Mouse (Mus musculus): ENCODE results near the gene Fcgr1. TPM values are rescaled to one million over a fixed set of nuclear protein-coding genes. Genes with fewer than 3 reads are reported as not detected.

The Fcgr1 gene
- polyA plus RNA-seq, 1 experiment: 0.05 TPM

GRCm38 (mm10) chr3:96312341-96313098, 18.8 kb upstream of the Fcgr1 start:
- Histone ChIP-seq H3K36me3 (ENCODE audit: control insufficient read depth, insufficient read depth) (no peaks in the 10 kb centered on the region), H3ac (ENCODE audit: control insufficient read depth, insufficient read length) (no peak overlapping the region), H3K4me3 (no peak overlapping the region), H3K27me3 (ENCODE audit: control insufficient read depth, insufficient read depth, insufficient read length) (no peaks in the 10 kb centered on the region), H3K79me2 (ENCODE audit: control insufficient read depth, insufficient read depth) (no peaks in the 10 kb centered on the region), H3K4me2 (ENCODE audit: low read depth) (no peak overlapping the region)
- no peak for TF ChIP-seq TCF12 (IDR thresholded peaks at IDR 0.05; ENCODE audit: insufficient read depth, poor library complexity, severe bottlenecking)
- peak; percentile 89 for TF ChIP-seq SRF (IDR thresholded peaks at IDR 0.05; ENCODE audit: control insufficient read depth, insufficient read length, low read depth)
- peak; percentile 95 for TF ChIP-seq REST (IDR thresholded peaks at IDR 0.05; ENCODE audit: insufficient read depth, insufficient read length)
- TF ChIP-seq MAX (IDR thresholded peaks at IDR 0.05; ENCODE audit: low read depth): no peak
- TF ChIP-seq TCF3 (IDR thresholded peaks at IDR 0.05; ENCODE audit: insufficient read length, low read depth): no peak

GRCm38 (mm10) chr3:96309441-96309840, 15.7 kb upstream of the Fcgr1 start:
- H3K4me3 ChIP-seq: no peak overlapping the region
- no peak overlapping the region for H3ac ChIP-seq (ENCODE audit: control insufficient read depth, insufficient read length)
- H3K27me3 ChIP-seq (ENCODE audit: control insufficient read depth, insufficient read depth, insufficient read length): no peaks in the 10 kb centered on the region
- H3K79me2 ChIP-seq (ENCODE audit: control insufficient read depth, insufficient read depth): no peaks in the 10 kb centered on the region
- H3K4me2 ChIP-seq (ENCODE audit: low read depth): no peak overlapping the region
- TF ChIP-seq MYOG (IDR thresholded peaks at IDR 0.05; ENCODE audit: control insufficient read depth in 1 of 3, insufficient read depth in 1 of 3, insufficient read length in 2 of 3, low read depth in 2 of 3): no peak
- no peak for TF ChIP-seq POLR2A (IDR thresholded peaks at IDR 0.05; ENCODE audit: insufficient read length, low read depth)
- no peak for TF ChIP-seq USF1 (IDR thresholded peaks at IDR 0.05; ENCODE audit: low read depth)
- no peak for TF ChIP-seq CEBPB (IDR thresholded peaks at IDR 0.05; ENCODE audit: insufficient read depth, poor library complexity, severe bottlenecking)
- TF ChIP-seq SRF (IDR thresholded peaks at IDR 0.05; ENCODE audit: control insufficient read depth, insufficient read length, low read depth): no peak
- no peak for TF ChIP-seq TCF12 (IDR thresholded peaks at IDR 0.05; ENCODE audit: insufficient read depth, poor library complexity, severe bottlenecking)
- no peak for TF ChIP-seq REST (IDR thresholded peaks at IDR 0.05; ENCODE audit: insufficient read depth, insufficient read length)
- TF ChIP-seq POLR2AphosphoS2 (IDR thresholded peaks at IDR 0.05; ENCODE audit: insufficient read length, low read depth): no peak
- no peak for TF ChIP-seq E2F4 (IDR thresholded peaks at IDR 0.05; ENCODE audit: insufficient read depth)
- TF ChIP-seq MAX (IDR thresholded peaks at IDR 0.05; ENCODE audit: low read depth): no peak
- no peak for TF ChIP-seq TCF3 (IDR thresholded peaks at IDR 0.05; ENCODE audit: insufficient read length, low read depth)
- TF ChIP-seq MYOD1 (IDR thresholded peaks at IDR 0.05; ENCODE audit: control insufficient read depth in 1 of 3, insufficient read length in 2 of 3, low read depth in 2 of 3): no peak
- H3K36me3 ChIP-seq (ENCODE audit: control insufficient read depth, insufficient read depth): no peaks in the 10 kb centered on the region

- H3K36me3 ChIP-seq (ENCODE audit: control insufficient read depth, insufficient read depth): no peaks in the 10 kb centered on the region
- H3K4me2 ChIP-seq (ENCODE audit: low read depth): no peak overlapping the region
- no peak overlapping the region for H3K4me3 ChIP-seq
- H3K27me3 ChIP-seq (ENCODE audit: control insufficient read depth, insufficient read depth, insufficient read length): no peaks in the 10 kb centered on the region
- TF ChIP-seq E2F4 (IDR thresholded peaks at IDR 0.05; ENCODE audit: insufficient read depth) (no peak), MYOD1 (IDR thresholded peaks at IDR 0.05; ENCODE audit: control insufficient read depth in 1 of 3, insufficient read length in 2 of 3, low read depth in 2 of 3) (no peak)
- no peaks in the 10 kb centered on the region for H3K79me2 ChIP-seq (ENCODE audit: control insufficient read depth, insufficient read depth)
- H3ac ChIP-seq (ENCODE audit: control insufficient read depth, insufficient read length): no peak overlapping the region
Measured at GRCm38 (mm10) chr3:96306506-96306905, 12.7 kb upstream of the Fcgr1 start.

- Histone ChIP-seq H3K79me2 (ENCODE audit: control insufficient read depth, insufficient read depth) (no peaks in the 10 kb centered on the region), H3ac (ENCODE audit: control insufficient read depth, insufficient read length) (no peak overlapping the region), H3K27me3 (ENCODE audit: control insufficient read depth, insufficient read depth, insufficient read length) (no peaks in the 10 kb centered on the region), H3K4me2 (ENCODE audit: low read depth) (no peak overlapping the region), H3K36me3 (ENCODE audit: control insufficient read depth, insufficient read depth) (no peaks in the 10 kb centered on the region), H3K4me3 (no peak overlapping the region)
- TF ChIP-seq MYOG (IDR thresholded peaks at IDR 0.05; ENCODE audit: control insufficient read depth in 1 of 3, insufficient read depth in 1 of 3, insufficient read length in 2 of 3, low read depth in 2 of 3) (no peak), MYOD1 (IDR thresholded peaks at IDR 0.05; ENCODE audit: control insufficient read depth in 1 of 3, insufficient read length in 2 of 3, low read depth in 2 of 3) (no peak), CEBPB (IDR thresholded peaks at IDR 0.05; ENCODE audit: insufficient read depth, poor library complexity, severe bottlenecking) (no peak)
Measured at GRCm38 (mm10) chr3:96302076-96302475, 8.3 kb upstream of the Fcgr1 start.

- no peaks in the 10 kb centered on the region for H3K36me3 ChIP-seq (ENCODE audit: control insufficient read depth, insufficient read depth)
- no peaks in the 10 kb centered on the region for H3K79me2 ChIP-seq (ENCODE audit: control insufficient read depth, insufficient read depth)
- H3K4me3 ChIP-seq: no peak overlapping the region
- TF ChIP-seq POLR2AphosphoS2 (IDR thresholded peaks at IDR 0.05; ENCODE audit: insufficient read length, low read depth) (no peak), TCF12 (IDR thresholded peaks at IDR 0.05; ENCODE audit: insufficient read depth, poor library complexity, severe bottlenecking) (no peak), REST (IDR thresholded peaks at IDR 0.05; ENCODE audit: insufficient read depth, insufficient read length) (no peak), SRF (IDR thresholded peaks at IDR 0.05; ENCODE audit: control insufficient read depth, insufficient read length, low read depth) (no peak), MYOG (IDR thresholded peaks at IDR 0.05; ENCODE audit: control insufficient read depth in 1 of 3, insufficient read depth in 1 of 3, insufficient read length in 2 of 3, low read depth in 2 of 3) (no peak), MAX (IDR thresholded peaks at IDR 0.05; ENCODE audit: low read depth) (no peak), POLR2A (IDR thresholded peaks at IDR 0.05; ENCODE audit: insufficient read length, low read depth) (no peak), CEBPB (IDR thresholded peaks at IDR 0.05; ENCODE audit: insufficient read depth, poor library complexity, severe bottlenecking) (no peak), MYOD1 (IDR thresholded peaks at IDR 0.05; ENCODE audit: control insufficient read depth in 1 of 3, insufficient read length in 2 of 3, low read depth in 2 of 3) (no peak), USF1 (IDR thresholded peaks at IDR 0.05; ENCODE audit: low read depth) (no peak), TCF3 (IDR thresholded peaks at IDR 0.05; ENCODE audit: insufficient read length, low read depth) (no peak), E2F4 (IDR thresholded peaks at IDR 0.05; ENCODE audit: insufficient read depth) (no peak)
- no peaks in the 10 kb centered on the region for H3K27me3 ChIP-seq (ENCODE audit: control insufficient read depth, insufficient read depth, insufficient read length)
- H3ac ChIP-seq (ENCODE audit: control insufficient read depth, insufficient read length): no peak overlapping the region
- H3K4me2 ChIP-seq (ENCODE audit: low read depth): no peak overlapping the region
Measured at GRCm38 (mm10) chr3:96300706-96301529, 7.1 kb upstream of the Fcgr1 start.
